Mouse (Mus musculus) spleen, adult 2 months (tissue): Measurements from ENCODE around the gene Pigp. TPM values are rescaled to one million over a fixed set of nuclear protein-coding genes. Genes with fewer than 3 reads are reported as not detected.
A peak's percentile ranks its signal among the peaks of the same experiment; 100 is the strongest.

Experiments used
- DNase-seq, 2 experiments: peaks; one replicate each; pipeline versions ENCODE4 v3.0.0 to v3.0.0-alpha.2; 2012 to 2021; ENCODE audit warnings: low spot score in 2 of 2, low read depth in 1 of 2
- H3K27ac ChIP-seq: fragments of 200-500 bp; 2 replicates; pipeline ENCODE4 v1.5.1; 2012; ENCODE audit warnings: low read length, inconsistent platforms; ENCODE audit not compliant: insufficient read depth
- H3K27me3 ChIP-seq: fragments of 200-500 bp; 2 replicates; pipeline ENCODE4 v1.6.1; 2012; ENCODE audit warnings: mild to moderate bottlenecking, moderate library complexity, low read length, inconsistent platforms; ENCODE audit not compliant: control insufficient read depth, insufficient read depth
- H3K36me3 ChIP-seq: fragments of 200-500 bp; 2 replicates; pipeline ENCODE4 v1.6.1; 2012; ENCODE audit warnings: mild to moderate bottlenecking, low read length, inconsistent platforms; ENCODE audit not compliant: control insufficient read depth, insufficient read depth
- H3K4me1 ChIP-seq: fragments of 200-500 bp; 2 replicates; pipeline ENCODE4 v1.6.1; 2011; ENCODE audit warnings: inconsistent platforms; ENCODE audit not compliant: control insufficient read depth, insufficient read depth, insufficient read length
- H3K4me3 ChIP-seq: fragments of 200-500 bp; 2 replicates; pipeline ENCODE4 v1.5.1; 2011; ENCODE audit warnings: mild to moderate bottlenecking, inconsistent platforms; ENCODE audit not compliant: insufficient read depth, insufficient read length; ENCODE audit errors: extremely low read depth
- CTCF ChIP-seq: fragments of 200-500 bp; IDR thresholded peaks from 2 replicates; pipeline ENCODE4 v1.5.1; 2011; ENCODE audit warnings: mild to moderate bottlenecking, inconsistent platforms; ENCODE audit not compliant: insufficient read depth, insufficient read length, insufficient replicate concordance; ENCODE audit errors: extremely low read depth
- POLR2A ChIP-seq: fragments of 200-500 bp; IDR thresholded peaks from 2 replicates; pipeline ENCODE4 v1.6.1; 2011; ENCODE audit warnings: low read depth, low read length, inconsistent platforms
- WGBS: fragments of 180-500 bp; shearing (Covaris S2); methylation state at CpG from one replicate; pipeline ENCODE4 v1.1.7; 2018; 5-methylcytosine and 5-hydroxymethylcytosine counted together
- polyA plus RNA-seq: library from polyadenylated mRNA; depleted of rRNA; stranded (reverse); fragments of >200 nt; gene quantifications from 2 replicates; pipeline ENCODE4 v1.2.3, GENCODE M21; 2012

The Pigp gene
- polyA plus RNA-seq, 1 experiment = 8.8 TPM

GRCm38 (mm10) chr16:94379386-94379785, 7.7 kb upstream of the Pigp start:
- Histone ChIP-seq H3K4me3 (no peak overlapping the region), H3K4me1 (no peaks in the 10 kb centered on the region; the same call in 1 of the 2 replicates), H3K36me3 (no peaks in the 10 kb centered on the region), H3K27ac (no peak overlapping the region), H3K27me3 (no peaks in the 10 kb centered on the region)
- no peak for DNase-seq
- 72% methylated on average over 1 of the region's 1 CpGs for WGBS
- TF ChIP-seq CTCF (no peak), POLR2A (no peak)

DNA sequence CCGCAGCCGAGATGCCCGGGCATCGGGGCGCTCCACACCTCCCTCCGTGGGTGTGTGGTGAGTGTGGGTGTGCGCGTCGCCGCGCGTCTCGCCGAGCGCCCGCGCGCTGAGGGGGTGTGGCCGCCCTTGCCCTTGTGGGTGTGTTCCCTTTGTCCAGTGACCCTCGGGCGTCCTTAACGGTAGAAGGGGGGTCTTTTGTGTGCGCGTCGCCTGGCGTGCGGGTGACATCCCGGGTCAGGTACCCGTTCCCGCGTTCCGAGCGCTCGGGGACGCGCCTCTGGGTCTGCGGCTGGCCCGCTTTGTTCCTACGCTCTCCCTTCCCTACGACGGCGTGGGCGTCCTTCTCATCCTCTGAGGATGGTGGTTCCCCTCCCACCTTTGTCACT, 734 bp downstream of the Pigp start:
- peak overlapping the region; percentile 89 for H3K27ac ChIP-seq
- H3K4me3 ChIP-seq = peak overlapping the region; percentile 93
- under 1% methylated on average over 43 of the region's 43 CpGs for WGBS
- DNase-seq = peak in 1 of 2 experiments; percentile 64
- no peaks in the 10 kb centered on the region for H3K36me3 ChIP-seq
- H3K27me3 ChIP-seq = no peaks in the 10 kb centered on the region
- peaks cover 5% of the 10 kb centered on the region for H3K4me1 ChIP-seq
- TF ChIP-seq POLR2A (no peak), CTCF (no peak)

DNA sequence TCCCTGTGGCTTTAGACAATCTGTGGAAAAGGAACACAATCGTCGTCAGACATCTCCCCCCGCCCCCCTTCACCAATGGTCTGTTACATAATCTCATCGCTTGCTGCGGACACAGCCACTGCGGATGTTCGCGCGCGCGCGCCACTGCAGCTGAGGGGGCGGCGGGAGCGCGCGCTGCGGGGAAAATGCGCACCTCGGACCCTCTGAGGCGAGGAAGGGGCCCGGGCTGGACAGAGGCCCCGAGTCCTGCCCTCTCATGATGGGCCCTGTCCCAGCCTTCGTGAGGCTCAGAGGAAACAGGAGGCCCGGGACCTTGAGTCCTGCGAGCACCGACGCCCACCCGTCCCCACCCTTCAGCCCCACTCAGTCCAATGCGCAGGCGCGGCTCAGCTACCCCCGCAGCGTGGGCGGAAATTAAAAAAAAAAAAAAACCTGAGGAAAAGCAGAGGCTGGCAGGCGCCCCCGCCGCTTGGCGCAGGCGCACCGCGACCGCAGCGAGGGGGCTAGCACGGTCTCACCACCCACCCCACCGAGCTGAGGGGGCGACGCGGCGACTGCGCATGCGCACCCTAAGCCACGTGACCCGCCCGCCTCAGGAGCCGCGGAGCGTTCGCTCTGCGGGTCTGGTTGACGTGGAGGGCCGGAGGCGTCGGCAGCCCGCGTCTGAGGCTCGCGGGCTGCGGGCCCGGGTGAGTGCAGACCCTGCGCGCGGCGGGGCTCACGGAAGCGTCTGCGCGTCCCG, 1.3 kb downstream of the Pigp start, which contains the start of gene Ttc3:
Ttc3 (plus strand) TSS at position 446 of the 742 bp plus-strand sequence.
- under 1% methylated on average over 75 of the region's 79 CpGs for WGBS
- TF ChIP-seq CTCF = no peak
- no peak; the same call in 1 of the 2 replicates for TF ChIP-seq POLR2A
- H3K36me3 ChIP-seq = no peaks in the 10 kb centered on the region
- H3K4me1 ChIP-seq = peaks cover 5% of the 10 kb centered on the region
- DNase-seq = peak; percentile 78 to 86
- no peaks in the 10 kb centered on the region for H3K27me3 ChIP-seq
- H3K27ac ChIP-seq = peak within 1 kb of the TSS; percentile 89
- H3K4me3 ChIP-seq = peak within 1 kb of the TSS; percentile 93

- Histone ChIP-seq H3K4me1 (peaks cover 5% of the 10 kb centered on the region), H3K27ac (peak overlapping the region; percentile 89), H3K36me3 (no peaks in the 10 kb centered on the region), H3K27me3 (no peaks in the 10 kb centered on the region), H3K4me3 (peak overlapping the region; percentile 93)
- no peak for TF ChIP-seq CTCF
- WGBS = 7% methylated on average over 6 of the region's 6 CpGs
- no peak for DNase-seq
These were observed 2.0 kb downstream of the Pigp start for GRCm38 (mm10) chr16:94369596-94370172.

DNA sequence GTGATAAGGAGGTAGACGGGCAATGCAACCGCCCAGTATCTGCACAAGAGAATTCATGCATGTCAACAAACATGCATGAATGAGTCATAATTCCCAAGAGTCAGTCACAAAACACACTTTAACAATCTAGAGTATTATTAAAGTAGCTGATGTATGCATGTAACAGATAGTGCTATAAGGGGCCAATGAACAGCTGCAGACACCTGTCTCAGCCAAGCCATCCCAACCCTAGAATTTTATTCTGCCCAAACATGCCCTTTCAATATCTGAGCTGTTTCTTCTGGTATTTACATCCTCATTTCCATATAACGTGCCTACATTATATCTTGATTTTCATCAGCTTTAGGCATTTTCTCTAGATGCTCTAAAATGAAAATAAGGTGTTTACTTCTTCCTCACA, 6.2 kb downstream of the Pigp start:
- Histone ChIP-seq H3K4me3 (no peak overlapping the region), H3K27me3 (no peaks in the 10 kb centered on the region), H3K36me3 (no peaks in the 10 kb centered on the region), H3K27ac (no peak overlapping the region), H3K4me1 (no peaks in the 10 kb centered on the region; the same call in 1 of the 2 replicates)
- no peak for TF ChIP-seq CTCF
- TF ChIP-seq POLR2A = no peak
- WGBS = 83% methylated on average over 3 of the region's 3 CpGs
- DNase-seq = no peak

GRCm38 (mm10) chr16:94363814-94364213, 7.8 kb downstream of the Pigp start:
- Histone ChIP-seq H3K36me3 (no peaks in the 10 kb centered on the region), H3K27me3 (no peaks in the 10 kb centered on the region), H3K4me3 (no peak overlapping the region), H3K27ac (no peak overlapping the region), H3K4me1 (no peaks in the 10 kb centered on the region)
- DNase-seq = no peak
- WGBS = 81% methylated on average over 4 of the region's 4 CpGs
- TF ChIP-seq CTCF = no peak
- TF ChIP-seq POLR2A = no peak

- H3K4me3 ChIP-seq = no peak overlapping the region
- H3K36me3 ChIP-seq = no peaks in the 10 kb centered on the region
- H3K27me3 ChIP-seq = no peaks in the 10 kb centered on the region
- TF ChIP-seq POLR2A = no peak
- TF ChIP-seq CTCF = no peak
- 56% methylated on average over 10 of the region's 10 CpGs for WGBS
- H3K27ac ChIP-seq = no peak overlapping the region
- no peaks in the 10 kb centered on the region for H3K4me1 ChIP-seq
- no peak for DNase-seq
These were observed 9.3 kb downstream of the Pigp start for GRCm38 (mm10) chr16:94362174-94362873.
